Mouse (Mus musculus) lung, embryonic 14.5 days (tissue): ENCODE measurements at regions not wholly inside any gene's neighbourhood (a gene's known extent, or its start where the extent isn't known, plus 50 kb on each side); places are given as distances from the start of the nearest gene placed in this dataset.
A peak's percentile ranks its signal among the peaks of the same experiment; 100 is the strongest.

Experiments used
- ATAC-seq: fragments of 200-750 bp; cut with Nextera tagmentation; 2 replicates; pipeline ENCODE4 v1.8.0; 2017; ENCODE audit warnings: mild to moderate bottlenecking, moderate TSS enrichment, moderate library complexity; ENCODE audit not compliant: insufficient read depth
- DNase-seq: peaks from one replicate; pipeline ENCODE4 v3.0.0-alpha.2; 2015
- H3K27ac ChIP-seq: fragments of 300-500 bp; sonication (generic); 2 replicates; pipeline ENCODE4 v1.5.1; 2014; ENCODE audit warnings: low read depth, mild to moderate bottlenecking, moderate library complexity
- H3K27me3 ChIP-seq: fragments of 300-500 bp; sonication (generic); 2 replicates; pipeline ENCODE4 v1.6.1; 2014; ENCODE audit warnings: low read length, control low read depth; ENCODE audit not compliant: insufficient read depth
- H3K36me3 ChIP-seq: fragments of 300-500 bp; sonication (generic); 2 replicates; pipeline ENCODE4 v1.6.1; 2014; ENCODE audit warnings: control low read depth; ENCODE audit not compliant: insufficient read depth
- H3K4me1 ChIP-seq: fragments of 300-500 bp; sonication (generic); 2 replicates; pipeline ENCODE4 v1.6.1; 2014; ENCODE audit warnings: antibody characterized with exemption, control low read depth; ENCODE audit not compliant: insufficient read depth
- H3K4me2 ChIP-seq: fragments of 300-500 bp; sonication (generic); 2 replicates; pipeline ENCODE4 v1.6.1; 2014; ENCODE audit warnings: mild to moderate bottlenecking
- H3K4me3 ChIP-seq: fragments of 300-500 bp; sonication (generic); 2 replicates; pipeline ENCODE4 v1.5.1; 2014; ENCODE audit warnings: low read depth, low read length
- H3K9ac ChIP-seq: fragments of 300-500 bp; sonication (generic); 2 replicates; pipeline ENCODE4 v1.6.1; 2014
- H3K9me3 ChIP-seq: fragments of 300-500 bp; sonication (generic); 2 replicates; pipeline ENCODE4 v1.6.1; 2016; ENCODE audit warnings: low read depth, low read length, control low read depth
- CTCF ChIP-seq: IDR thresholded peaks from 2 replicates; pipeline ENCODE4 v1.5.1; 2016; ENCODE audit warnings: antibody characterized with exemption, low read depth
- WGBS: fragments of 180-500 bp; shearing (Covaris S2); extraction: QIAGEN DNeasy Blood & Tissue Kit; methylation state at CpG from one replicate; pipeline ENCODE4 v1.1.7; 2014; 5-methylcytosine and 5-hydroxymethylcytosine counted together

DNA sequence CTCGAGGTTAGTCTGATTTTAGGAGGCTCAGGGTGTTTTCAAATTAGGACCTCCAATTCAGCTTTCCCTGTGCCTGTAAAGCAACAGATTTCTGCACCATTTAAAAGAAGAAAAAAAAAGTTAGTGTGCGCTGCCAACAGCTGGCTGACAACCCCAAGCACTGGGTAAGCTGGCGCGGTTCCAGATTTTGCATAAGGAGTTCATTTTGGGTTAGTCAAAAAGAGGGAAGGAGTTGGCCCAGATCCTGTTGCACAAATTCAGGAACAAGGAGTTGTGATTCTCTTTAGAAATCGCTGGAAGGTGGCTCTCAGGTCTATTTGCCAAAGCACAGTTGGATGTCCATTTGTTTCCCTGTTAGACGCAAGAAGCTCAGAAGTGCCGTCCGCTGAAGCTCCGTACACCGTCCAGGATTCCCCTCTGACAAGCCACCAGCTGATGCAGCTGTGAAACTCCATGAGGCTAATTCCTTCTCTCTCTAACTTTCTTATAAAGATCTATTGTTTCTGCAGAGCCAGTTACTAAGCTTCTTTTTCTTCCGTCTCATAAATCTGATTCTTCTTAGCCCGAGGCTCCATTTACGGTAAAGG is 184.6 kb downstream of the Cand1 start:
- TF ChIP-seq CTCF, result no peak
- Histone ChIP-seq H3K9me3 (no peaks in the 10 kb centered on the region), H3K27me3 (no peaks in the 10 kb centered on the region), H3K4me1 (peaks cover 31% of the 10 kb centered on the region), H3K27ac (no peak overlapping the region), H3K9ac (no peak overlapping the region), H3K4me2 (peak overlapping the region; percentile 45; the same call in 1 of the 2 replicates), H3K4me3 (no peak overlapping the region), H3K36me3 (no peaks in the 10 kb centered on the region)
- DNase-seq (peak; percentile 94), ATAC-seq (peak; percentile 59; the same call in 1 of the 2 replicates)
- 37% methylated on average over 13 of the region's 13 CpGs for WGBS

- Histone ChIP-seq H3K36me3 (no peaks in the 10 kb centered on the region), H3K9me3 (no peaks in the 10 kb centered on the region), H3K4me1 (peaks cover 31% of the 10 kb centered on the region), H3K4me3 (no peak overlapping the region), H3K9ac (no peak overlapping the region), H3K27ac (no peak overlapping the region), H3K4me2 (peak overlapping the region; percentile 45; the same call in 1 of the 2 replicates), H3K27me3 (no peaks in the 10 kb centered on the region)
- ATAC-seq (peak; percentile 39; the same call in 1 of the 2 replicates), DNase-seq (peak; percentile 70)
- WGBS, result 70% methylated on average over 22 of the region's 22 CpGs
- TF ChIP-seq CTCF, result no peak
Measured at GRCm38 (mm10) chr10:119054191-119055175, 184.5 kb upstream of the Dyrk2 start.

- Histone ChIP-seq H3K9me3 (no peaks in the 10 kb centered on the region), H3K27me3 (no peaks in the 10 kb centered on the region), H3K4me2 (no peak overlapping the region), H3K36me3 (no peaks in the 10 kb centered on the region), H3K4me3 (no peak overlapping the region), H3K4me1 (peaks cover 22% of the 10 kb centered on the region), H3K27ac (0 out of 2 replicates have a peak overlapping the region, but pooled peaks have one; percentile 25), H3K9ac (no peak overlapping the region)
- ATAC-seq (no peak), DNase-seq (peak; percentile 65)
- TF ChIP-seq CTCF, result peak; percentile 46
- 45% methylated on average over 1 of the region's 1 CpGs for WGBS
Measured at GRCm38 (mm10) chr10:119052441-119053041, 182.5 kb upstream of the Dyrk2 start.

- Histone ChIP-seq H3K4me3 (no peak overlapping the region), H3K27ac (no peak overlapping the region), H3K36me3 (no peaks in the 10 kb centered on the region), H3K9ac (no peak overlapping the region), H3K9me3 (no peaks in the 10 kb centered on the region), H3K4me1 (peaks cover 18% of the 10 kb centered on the region), H3K27me3 (no peaks in the 10 kb centered on the region), H3K4me2 (no peak overlapping the region)
- ATAC-seq, result no peak
- 55% methylated on average over 2 of the region's 2 CpGs for WGBS
- DNase-seq, result peak; percentile 26
- TF ChIP-seq CTCF, result no peak
Measured at GRCm38 (mm10) chr10:119051598-119051997, 181.6 kb upstream of the Dyrk2 start.

DNA sequence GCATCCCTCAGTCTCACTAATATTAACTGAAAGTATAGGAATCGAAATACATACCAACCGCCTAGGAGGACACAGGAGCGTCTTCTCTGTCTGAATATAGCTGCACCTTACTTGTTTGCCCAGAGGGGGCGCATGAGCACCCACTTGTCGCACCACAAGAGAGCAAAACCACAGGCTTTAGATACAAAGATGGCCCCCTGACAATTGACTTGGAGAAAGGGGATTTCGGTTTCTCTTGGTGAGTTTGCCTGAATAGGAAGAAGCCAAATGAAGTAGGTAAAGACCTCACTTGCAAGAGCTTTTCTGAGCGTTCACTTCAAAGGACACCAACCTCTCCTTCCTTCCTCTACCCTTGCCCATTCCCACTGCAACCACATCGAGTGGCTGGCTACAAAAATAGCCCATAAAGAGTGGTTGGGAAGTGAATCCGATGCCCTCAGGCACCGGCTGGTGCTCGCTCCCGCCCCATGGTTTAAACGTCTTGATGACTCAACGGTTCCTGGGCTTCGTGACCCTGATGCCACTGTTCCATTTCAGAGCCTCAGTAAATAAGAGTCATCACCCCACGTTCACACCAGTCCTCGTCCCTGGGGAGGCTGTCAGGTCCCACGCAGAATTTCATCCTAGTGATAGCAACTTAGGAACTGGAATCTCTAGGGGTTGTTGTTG is 180.1 kb upstream of the Dyrk2 start:
- TF ChIP-seq CTCF, result peak; percentile 42

GRCm38 (mm10) chr10:119048643-119049420 is 178.8 kb upstream of the Dyrk2 start:
- Histone ChIP-seq H3K9me3 (no peaks in the 10 kb centered on the region), H3K27ac (no peak overlapping the region), H3K4me1 (peaks cover 7% of the 10 kb centered on the region), H3K36me3 (no peaks in the 10 kb centered on the region), H3K4me3 (no peak overlapping the region), H3K4me2 (no peak overlapping the region), H3K9ac (no peak overlapping the region), H3K27me3 (no peaks in the 10 kb centered on the region)
- 68% methylated on average over 6 of the region's 6 CpGs for WGBS
- DNase-seq (no peak), ATAC-seq (no peak; the same call in 1 of the 2 replicates)
- no peak for TF ChIP-seq CTCF

More for the DNA sequence above, 180.1 kb upstream of the Dyrk2 start:
- DNase-seq (peak; percentile 22), ATAC-seq (no peak)
- Histone ChIP-seq H3K4me3 (no peak overlapping the region), H3K9me3 (no peaks in the 10 kb centered on the region), H3K4me1 (peaks cover 13% of the 10 kb centered on the region), H3K4me2 (no peak overlapping the region), H3K27me3 (no peaks in the 10 kb centered on the region), H3K36me3 (no peaks in the 10 kb centered on the region), H3K27ac (no peak overlapping the region), H3K9ac (no peak overlapping the region)
- WGBS, result 79% methylated on average over 18 of the region's 18 CpGs
